30 mouse cellular contexts compared by ENCODE assay signal in the genomic region with DNA sequence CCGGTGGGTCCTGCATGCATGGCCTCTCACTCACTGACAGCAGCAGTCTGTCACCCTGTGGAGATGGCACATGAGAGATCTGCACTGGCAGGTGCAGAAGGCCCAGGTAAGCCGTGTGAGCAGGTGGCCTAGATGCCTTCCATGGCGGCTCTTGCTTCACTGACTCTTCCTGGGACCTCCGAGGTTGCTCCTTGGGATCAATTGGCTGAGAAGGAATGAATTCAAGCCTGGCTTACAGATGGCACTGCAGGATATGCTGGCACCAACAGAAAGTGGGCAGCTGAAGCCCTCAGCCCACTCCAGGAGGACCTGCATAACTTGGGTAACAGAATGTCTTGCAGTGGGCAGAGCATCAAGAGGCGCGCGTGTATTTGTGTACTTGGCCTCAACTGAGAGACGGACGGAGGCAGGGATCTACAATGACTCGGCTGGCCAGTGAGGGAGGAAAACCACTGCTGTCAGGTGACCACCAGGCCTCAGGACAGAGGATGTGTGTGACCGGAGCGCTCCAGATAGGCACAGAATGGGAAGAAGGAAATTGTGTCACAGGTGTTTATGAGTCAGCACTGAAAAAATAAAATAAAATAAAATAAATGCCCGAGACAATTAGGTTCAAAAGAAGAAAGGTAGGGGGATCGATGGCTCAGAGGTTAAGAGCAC. TPM values are rescaled to one million over a fixed set of nuclear protein-coding genes. Genes with fewer than 3 reads are reported as not detected.
DNase-seq lines count a peak whose midpoint lies in the region; ATAC-seq and TF ChIP-seq lines count a peak whose summit lies in the region.
"Had no signal": no experiment of that assay in that cellular context is flagged by ENCODE, and none has a peak within 500 bp of the region (broad histone marks: within the 10 kb centered on the region; RNA-seq: fewer than 3 reads in every experiment).

No protein-coding gene starts in this region.

- H3K27ac ChIP-seq in hindbrain, postnatal 0 days = no peak overlapping the region
- H3K27ac ChIP-seq in hindbrain, embryonic 13.5 days = no peak overlapping the region
- H3K27ac ChIP-seq: embryonic facial prominence, embryonic 10.5 days; embryonic facial prominence, embryonic 15.5 days; forebrain, embryonic 12.5 days; heart, adult 2 months; heart, embryonic 13.5 days; hindbrain, embryonic 10.5 days; left cerebral cortex, adult 2 months; limb, embryonic 13.5 days; lung, embryonic 15.5 days; midbrain, embryonic 12.5 days; neural tube, embryonic 12.5 days; stomach, postnatal 0 days had no signal

- H3K27me3 ChIP-seq in hindbrain, postnatal 0 days (ENCODE audit: insufficient read depth, low read length) = no peaks in the 10 kb centered on the region
- 0 out of 2 replicates have a peak, but pooled peaks cover 11% of the 10 kb centered on the region for H3K27me3 ChIP-seq in hindbrain, embryonic 13.5 days
- H3K27me3 ChIP-seq: embryonic facial prominence, embryonic 15.5 days; limb, embryonic 13.5 days; lung, embryonic 15.5 days; neural tube, embryonic 12.5 days had no signal

- ATAC-seq in hindbrain, postnatal 0 days = peak; percentile 54
- no peak for ATAC-seq in hindbrain, embryonic 13.5 days (ENCODE audit: low FRiP score)
- ATAC-seq: forebrain, postnatal 0 days had no signal

- peak; percentile 34 for DNase-seq in hindbrain, postnatal 0 days (ENCODE audit: low spot score)
- DNase-seq in brain, adult 2 months (ENCODE audit: low read depth, low spot score) = peak; percentile 52
- peak; percentile 78 for DNase-seq in cerebellum, adult 9-11 months
- no peak for DNase-seq in T-cell, adult 2 months (ENCODE audit: low spot score)
- no peak for DNase-seq in layer of hippocampus, adult 9-11 months
- no peak for DNase-seq in yolk sac, embryonic 10.5 days (ENCODE audit: low spot score)
- DNase-seq: adrenal gland, postnatal 10 days; forebrain, postnatal 0 days; heart, adult 2 months; heart, postnatal 10 days; kidney, adult 11 months; kidney, postnatal 14 days; right cerebral cortex, postnatal 4 days; thymus, adult 18-20 months; thymus, postnatal 25 days had no signal

- H3K36me3 ChIP-seq in hindbrain, postnatal 0 days (ENCODE audit: insufficient read depth, low read length) = no peaks in the 10 kb centered on the region
- H3K36me3 ChIP-seq in hindbrain, embryonic 13.5 days = no peaks in the 10 kb centered on the region
- H3K36me3 ChIP-seq: embryonic facial prominence, embryonic 10.5 days; embryonic facial prominence, embryonic 15.5 days; forebrain, embryonic 12.5 days; G1E; hindbrain, embryonic 10.5 days; limb, embryonic 13.5 days; lung, embryonic 15.5 days; midbrain, embryonic 12.5 days; neural tube, embryonic 12.5 days had no signal

- TF ChIP-seq CTCF in hindbrain, postnatal 0 days (IDR thresholded peaks at IDR 0.05; ENCODE audit: low read depth) = no peak

- H3K4me1 ChIP-seq in hindbrain, postnatal 0 days (ENCODE audit: insufficient read depth, low read length) = peaks cover 11% of the 10 kb centered on the region
- H3K4me1 ChIP-seq in hindbrain, embryonic 13.5 days (replicated peaks) = peaks cover 13% of the 10 kb centered on the region

- H3K9me3 ChIP-seq in hindbrain, postnatal 0 days (ENCODE audit: low read length) = no peaks in the 10 kb centered on the region
- H3K9me3 ChIP-seq in hindbrain, embryonic 13.5 days = 0 out of 2 replicates have a peak, but pooled peaks cover 3% of the 10 kb centered on the region
- H3K9me3 ChIP-seq: embryonic facial prominence, embryonic 15.5 days; G1E; limb, embryonic 13.5 days; lung, embryonic 15.5 days; midbrain, embryonic 12.5 days had no signal

- H3K4me3 ChIP-seq in hindbrain, postnatal 0 days (ENCODE audit: low read length) = no peak overlapping the region
- no peak overlapping the region for H3K4me3 ChIP-seq in hindbrain, embryonic 13.5 days
- H3K4me3 ChIP-seq: embryonic facial prominence, embryonic 10.5 days; embryonic facial prominence, embryonic 15.5 days; forebrain, embryonic 12.5 days; heart, adult 2 months; heart, embryonic 13.5 days; hindbrain, embryonic 10.5 days; left cerebral cortex, adult 2 months; limb, embryonic 13.5 days; lung, embryonic 15.5 days; midbrain, embryonic 12.5 days; myocyte; neural tube, embryonic 12.5 days had no signal

- no peak overlapping the region for H3K4me2 ChIP-seq in hindbrain, postnatal 0 days (ENCODE audit: low read depth, low read length)
- no peak overlapping the region for H3K4me2 ChIP-seq in hindbrain, embryonic 13.5 days
- H3K4me2 ChIP-seq: embryonic facial prominence, embryonic 15.5 days; forebrain, embryonic 12.5 days; heart, embryonic 13.5 days; limb, embryonic 13.5 days; liver, embryonic 11.5 days; lung, embryonic 15.5 days; midbrain, embryonic 12.5 days; neural tube, embryonic 12.5 days had no signal

- no peak overlapping the region for H3K9ac ChIP-seq in hindbrain, postnatal 0 days (replicated peaks; ENCODE audit: low read length)
- no peak overlapping the region for H3K9ac ChIP-seq in hindbrain, embryonic 13.5 days
- H3K9ac ChIP-seq: embryonic facial prominence, embryonic 15.5 days; forebrain, embryonic 12.5 days; forebrain, postnatal 0 days; heart, embryonic 13.5 days; limb, embryonic 13.5 days; lung, embryonic 15.5 days; midbrain, embryonic 12.5 days; neural tube, embryonic 12.5 days had no signal

- 72% methylated on average over 14 of the region's 14 CpGs for WGBS in hindbrain, postnatal 0 days
- 85% methylated on average over 14 of the region's 14 CpGs for WGBS in hindbrain, embryonic 13.5 days

RNA-seq across cellular contexts. Expression of gene H3f3a, which starts 21.8 kb away (rescaled TPM):
- total RNA-seq in hindbrain, postnatal 0 days (2014; rRNA removed) = 1,143 and 1,334 TPM in 2 replicates
- 1,977 and 1,992 TPM in 2 replicates for polyA plus RNA-seq in hindbrain, postnatal 0 days (2015; fragmentation: Nextera tagmentation; extraction: Ambion mirVana)
- polyA plus RNA-seq in hindbrain, embryonic 13.5 days (2015; fragmentation: Nextera tagmentation; extraction: Ambion mirVana) = 3,757 and 3,885 TPM in 2 replicates

RNA-seq across cellular contexts. Expression of gene Sde2, which starts 59.0 kb away (rescaled TPM):
- total RNA-seq in hindbrain, postnatal 0 days (2014; rRNA removed) = 11.1 and 13.1 TPM in 2 replicates
- 21.4 and 21.7 TPM in 2 replicates for polyA plus RNA-seq in hindbrain, postnatal 0 days (2015; fragmentation: Nextera tagmentation; extraction: Ambion mirVana)
- 29.6 and 31.6 TPM in 2 replicates for polyA plus RNA-seq in hindbrain, embryonic 13.5 days (2015; fragmentation: Nextera tagmentation; extraction: Ambion mirVana)

Comparison
In these comparisons a context has a peak if more than half of its experiments do, and no peak if none do; other contexts are left out.
1. DNase-seq: peak in hindbrain, postnatal 0 days (single experiment), brain, adult 2 months (single experiment) and cerebellum, adult 9-11 months (single experiment); none in T-cell, adult 2 months (single experiment), layer of hippocampus, adult 9-11 months (single experiment) and yolk sac, embryonic 10.5 days (single experiment).